Mouse (Mus musculus) liver, embryonic 16.5 days (tissue): Measurements from ENCODE around the gene 1700023F06Rik. TPM values are rescaled to one million over a fixed set of nuclear protein-coding genes. Genes with fewer than 3 reads are reported as not detected.

Experiments used
- ATAC-seq: fragments of 200-750 bp; cut with Nextera tagmentation; 2 replicates; pipeline ENCODE4 v1.8.0; 2017; ENCODE audit warnings: low read depth, mild to moderate bottlenecking, moderate number of reproducible peaks, moderate library complexity
- H3K27ac ChIP-seq: fragments of 300-500 bp; sonication (generic); 2 replicates; pipeline ENCODE4 v1.5.1; 2014; ENCODE audit warnings: mild to moderate bottlenecking, low read length
- H3K27me3 ChIP-seq: fragments of 300-500 bp; sonication (generic); 2 replicates; pipeline ENCODE4 v1.6.1; 2014; ENCODE audit warnings: low read depth, low read length, mixed read lengths; ENCODE audit not compliant: control insufficient read depth, insufficient read depth
- H3K36me3 ChIP-seq: fragments of 300-500 bp; sonication (generic); 2 replicates; pipeline ENCODE4 v1.6.1; 2014; ENCODE audit warnings: mild to moderate bottlenecking; ENCODE audit not compliant: control insufficient read depth, insufficient read depth
- H3K4me1 ChIP-seq: fragments of 300-500 bp; sonication (generic); 2 replicates; pipeline ENCODE4 v1.6.1; 2014; ENCODE audit warnings: low read depth, low read length, mixed read lengths; ENCODE audit not compliant: control insufficient read depth
- H3K4me2 ChIP-seq: fragments of 300-500 bp; sonication (generic); 2 replicates; pipeline ENCODE4 v1.6.1; 2014; ENCODE audit warnings: low read depth, low read length, mixed read lengths
- H3K4me3 ChIP-seq: fragments of 300-500 bp; sonication (generic); 2 replicates; pipeline ENCODE4 v1.5.1; 2014; ENCODE audit warnings: low read depth, mild to moderate bottlenecking, low read length
- H3K9ac ChIP-seq: fragments of 300-500 bp; sonication (generic); 2 replicates; pipeline ENCODE4 v1.6.1; 2014; ENCODE audit warnings: low read depth, low read length
- H3K9me3 ChIP-seq: fragments of 300-500 bp; sonication (generic); replicated peaks from 2 replicates; pipeline ENCODE4 v1.6.1; 2016; ENCODE audit warnings: low read length; ENCODE audit not compliant: control insufficient read depth
- WGBS: fragments of 180-500 bp; shearing (Covaris S2); extraction: QIAGEN DNeasy Blood & Tissue Kit; methylation state at CpG from one replicate; pipeline ENCODE4 v1.1.7; 2014; ENCODE audit not compliant: insufficient replicate concordance; 5-methylcytosine and 5-hydroxymethylcytosine counted together
- polyA plus RNA-seq: library from polyadenylated mRNA; unstranded; fragments of >200 nt; fragmentation: Nextera tagmentation; extraction: Ambion mirVana; gene quantifications from 2 replicates; pipeline ENCODE4 v1.2.1, GENCODE M21; 2015

1700023F06Rik gene
- polyA plus RNA-seq, 1 experiment from 2014 or later = not detected

DNA sequence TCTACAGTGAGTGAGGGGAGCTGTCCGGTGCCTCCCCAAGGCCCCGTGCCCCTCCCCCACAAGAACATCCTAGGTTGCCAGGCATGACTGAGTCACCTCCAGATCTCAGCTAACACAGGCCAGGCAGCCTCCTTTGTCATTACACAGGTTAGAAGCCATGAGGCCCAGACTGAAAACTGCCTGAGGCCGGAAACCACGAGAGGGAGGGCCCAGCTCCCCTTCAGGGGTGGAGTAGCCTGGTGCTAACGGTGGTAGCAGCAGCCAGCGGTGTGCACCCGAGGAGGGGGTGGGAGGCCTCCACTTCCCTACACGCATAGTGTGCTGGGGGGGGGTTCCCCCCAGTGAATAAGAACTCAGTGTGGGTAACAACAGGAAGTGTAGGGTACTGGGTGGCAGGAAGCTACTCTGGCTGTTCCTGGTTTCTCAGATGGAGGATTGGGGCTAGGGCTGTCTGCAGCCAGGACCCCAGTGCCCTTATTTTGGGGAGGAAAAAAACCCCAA lies 33.4 kb downstream of the 1700023F06Rik start:
- H3K27ac ChIP-seq = peak overlapping the region; percentile 59
- 15% methylated on average over 8 of the region's 8 CpGs for WGBS

DNA sequence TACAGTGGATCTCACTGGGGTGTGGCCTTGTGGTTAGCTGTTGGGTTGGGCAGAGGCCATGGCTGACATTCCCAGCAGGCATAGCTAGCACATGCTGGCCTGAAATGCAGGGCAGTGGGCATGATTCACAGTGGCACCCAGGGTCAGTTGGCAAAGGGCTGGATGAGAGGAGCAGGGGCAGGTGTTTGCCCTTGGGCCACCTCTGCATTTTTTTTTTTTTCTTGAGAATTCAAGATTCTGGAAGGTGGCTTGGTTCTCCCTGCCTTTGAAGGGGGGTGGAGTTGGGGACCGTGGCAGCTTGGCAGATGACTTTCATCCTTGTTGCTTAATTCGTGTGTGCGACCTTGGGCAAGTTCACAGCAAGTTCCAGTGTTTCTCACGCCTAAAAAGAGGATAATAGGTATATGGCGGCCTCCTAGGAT lies 33.9 kb downstream of the 1700023F06Rik start:
- ATAC-seq = no peak
- Histone ChIP-seq H3K4me1 (peaks cover 7% of the 10 kb centered on the region), H3K9ac (no peak overlapping the region), H3K4me3 (peak overlapping the region; percentile 6), H3K27ac (peak overlapping the region; percentile 59), H3K9me3 (no peaks in the 10 kb centered on the region), H3K36me3 (no peaks in the 10 kb centered on the region), H3K4me2 (peak overlapping the region; percentile 22), H3K27me3 (peaks cover 26% of the 10 kb centered on the region)
- 21% methylated on average over 5 of the region's 5 CpGs for WGBS

More for the DNA sequence above, 33.4 kb downstream of the 1700023F06Rik start:
- Histone ChIP-seq H3K4me1 (peaks cover 7% of the 10 kb centered on the region), H3K9ac (no peak overlapping the region), H3K9me3 (no peaks in the 10 kb centered on the region), H3K36me3 (no peaks in the 10 kb centered on the region), H3K4me2 (peak overlapping the region; percentile 22; the same call in 1 of the 2 replicates), H3K4me3 (peak overlapping the region; percentile 6; the same call in 1 of the 2 replicates), H3K27me3 (peaks cover 21% of the 10 kb centered on the region)
- peak; percentile 61 for ATAC-seq

DNA sequence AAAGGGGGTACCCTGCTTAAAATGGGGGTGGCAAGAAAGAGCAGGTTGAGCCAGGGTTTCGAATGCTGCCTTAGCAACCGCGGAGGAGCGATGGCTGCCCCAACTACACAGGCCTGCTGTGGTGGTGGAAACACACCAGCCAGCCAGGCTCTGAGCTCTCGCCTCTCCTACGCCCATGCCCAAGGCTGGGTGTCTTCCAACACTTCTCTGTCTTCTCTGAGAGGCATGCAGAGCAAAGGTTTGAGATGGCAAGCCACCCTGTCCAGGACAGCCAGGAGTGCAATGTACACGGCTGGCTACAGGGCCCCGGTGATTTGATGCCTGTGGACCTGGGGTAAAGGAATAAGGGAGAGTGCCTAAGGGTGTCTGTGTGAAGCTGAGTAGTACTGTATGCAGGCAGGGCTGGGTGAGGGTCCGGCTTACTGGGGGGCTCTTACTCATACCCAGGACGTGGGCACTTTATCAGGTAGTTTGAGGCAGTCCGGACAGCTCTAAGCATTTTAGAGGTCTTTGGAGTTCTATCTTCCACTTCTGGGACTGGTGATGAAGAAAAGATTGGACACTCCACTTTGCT lies 34.5 kb downstream of the 1700023F06Rik start:
- Histone ChIP-seq H3K27me3 (peaks cover 27% of the 10 kb centered on the region), H3K9ac (no peak overlapping the region; the same call in 1 of the 2 replicates), H3K27ac (peak overlapping the region; percentile 59), H3K4me3 (peak overlapping the region; percentile 7; the same call in 1 of the 2 replicates), H3K36me3 (no peaks in the 10 kb centered on the region), H3K9me3 (no peaks in the 10 kb centered on the region), H3K4me1 (peaks cover 7% of the 10 kb centered on the region), H3K4me2 (peak overlapping the region; percentile 22; the same call in 1 of the 2 replicates)
- no peak for ATAC-seq
- 57% methylated on average over 11 of the region's 11 CpGs for WGBS

DNA sequence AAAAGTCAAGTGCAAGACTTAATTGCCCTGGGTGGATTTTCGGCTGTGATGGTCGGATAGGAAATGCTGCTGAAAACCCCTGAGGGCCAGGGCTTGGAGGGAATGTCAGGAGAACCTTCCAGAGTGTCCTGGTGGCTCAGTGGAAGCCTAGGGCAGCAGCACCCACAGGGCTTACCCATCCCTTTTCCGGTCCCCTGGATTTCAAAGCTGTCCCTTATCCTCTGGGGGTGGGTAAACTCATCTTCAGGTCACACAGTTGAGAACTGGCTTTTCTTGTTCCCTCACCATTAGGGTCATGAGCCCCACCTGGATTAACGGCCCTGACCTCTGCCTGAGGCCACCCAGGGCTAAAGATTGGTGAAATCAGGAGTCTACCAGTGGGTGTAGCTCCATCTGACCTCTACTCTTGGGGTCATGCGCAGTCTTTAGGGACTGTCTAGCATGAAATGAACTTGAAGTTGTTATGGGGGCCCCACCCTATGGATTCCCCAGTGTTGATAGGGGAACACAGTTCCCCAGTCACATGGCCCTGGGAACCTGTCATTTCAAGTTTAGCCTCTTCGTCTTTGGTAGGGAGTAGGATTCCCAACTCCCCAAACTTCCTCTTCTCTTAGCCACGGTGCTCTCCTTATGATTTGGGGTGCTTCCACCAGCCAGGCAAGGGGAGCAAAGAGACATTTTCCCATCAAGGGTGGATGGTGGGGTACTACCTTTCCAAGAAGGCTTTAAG lies 35.2 kb downstream of the 1700023F06Rik start:
- Histone ChIP-seq H3K27ac (no peak overlapping the region), H3K4me1 (peaks cover 7% of the 10 kb centered on the region), H3K36me3 (no peaks in the 10 kb centered on the region), H3K9me3 (no peaks in the 10 kb centered on the region), H3K4me3 (peak overlapping the region; percentile 57), H3K27me3 (peaks cover 27% of the 10 kb centered on the region), H3K4me2 (peak overlapping the region; percentile 15; the same call in 1 of the 2 replicates), H3K9ac (no peak overlapping the region)
- 53% methylated on average over 7 of the region's 7 CpGs for WGBS
- no peak for ATAC-seq

DNA sequence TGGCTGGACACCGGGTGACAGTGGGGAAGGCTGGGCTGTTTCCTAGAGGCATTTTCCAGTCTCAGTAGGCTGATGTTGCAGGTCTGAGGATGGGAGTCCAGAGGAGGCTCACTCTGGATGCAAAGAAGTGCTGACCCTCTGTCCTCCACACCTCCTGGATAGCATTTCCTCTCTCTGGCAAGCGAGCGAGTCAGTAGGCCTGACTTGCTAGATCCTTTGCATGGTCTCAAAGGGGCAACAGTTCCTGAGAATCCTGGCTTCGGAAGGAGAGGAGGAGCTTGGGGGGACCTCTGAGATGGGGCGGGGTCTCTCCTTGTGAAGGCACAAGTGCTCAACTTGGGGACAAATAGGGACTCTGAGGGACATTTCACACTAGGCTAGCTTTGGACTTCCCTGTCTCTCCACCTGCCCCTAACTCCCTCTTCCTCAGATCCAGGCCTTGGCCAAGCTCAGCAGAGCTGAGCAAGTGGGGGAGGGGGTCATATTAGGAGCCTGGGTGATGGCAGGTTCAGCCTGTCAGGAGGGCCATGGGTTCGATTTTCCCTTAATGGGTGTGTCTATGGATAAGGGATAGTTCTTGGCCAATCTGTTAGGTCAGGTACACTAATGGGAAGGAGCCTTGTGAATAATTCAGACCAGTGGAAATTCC lies 35.8 kb downstream of the 1700023F06Rik start:
- no peak for ATAC-seq
- Histone ChIP-seq H3K27me3 (peaks cover 27% of the 10 kb centered on the region), H3K4me2 (peak overlapping the region; percentile 15), H3K9me3 (no peaks in the 10 kb centered on the region), H3K27ac (0 out of 2 replicates have a peak overlapping the region, but pooled peaks have one; percentile 38), H3K4me3 (peak overlapping the region; percentile 57), H3K9ac (no peak overlapping the region), H3K4me1 (peaks cover 7% of the 10 kb centered on the region), H3K36me3 (no peaks in the 10 kb centered on the region)
- whole genome bisulfite sequencing = 39% methylated on average over 6 of the region's 6 CpGs

DNA sequence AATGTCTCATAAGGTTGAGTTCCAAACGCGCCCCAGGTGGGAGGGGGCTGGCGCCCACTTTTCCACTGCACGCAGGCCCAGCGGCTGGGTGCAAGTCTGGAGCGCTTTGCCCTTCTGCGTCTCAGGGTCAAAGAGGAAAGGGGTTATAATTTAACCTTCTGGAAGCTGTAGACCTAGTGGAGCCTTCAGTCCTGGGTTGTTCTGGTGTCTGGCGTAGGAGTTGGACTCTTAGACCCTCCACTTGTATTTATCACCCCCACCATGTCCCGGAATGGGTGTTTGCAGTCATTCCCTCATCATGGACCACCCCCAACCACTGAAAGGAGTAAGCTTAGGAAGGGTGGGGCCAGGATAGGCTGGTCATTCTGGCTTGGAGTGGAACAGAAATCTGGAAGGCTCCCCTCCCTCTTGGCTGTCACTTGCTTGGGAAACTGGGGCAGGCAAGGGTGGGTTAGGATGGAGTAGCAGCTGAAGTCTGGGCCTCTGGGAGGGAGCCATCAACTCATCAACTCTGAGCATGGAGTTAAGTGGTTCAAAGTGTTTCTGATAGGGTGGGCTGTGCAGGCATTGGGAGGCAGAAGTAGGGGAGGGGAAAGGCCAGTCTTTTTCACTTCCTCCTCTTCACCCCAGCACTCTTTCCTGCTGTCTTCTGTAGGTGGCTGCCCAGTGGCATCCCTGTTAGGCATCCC lies 36.5 kb downstream of the 1700023F06Rik start:
- WGBS = 10% methylated on average over 9 of the region's 9 CpGs
- Histone ChIP-seq H3K4me2 (peak overlapping the region; percentile 0), H3K9me3 (no peaks in the 10 kb centered on the region), H3K36me3 (no peaks in the 10 kb centered on the region), H3K4me3 (peak overlapping the region; percentile 57), H3K27ac (peak overlapping the region; percentile 38; the same call in 1 of the 2 replicates), H3K4me1 (peaks cover 7% of the 10 kb centered on the region), H3K27me3 (peaks cover 27% of the 10 kb centered on the region), H3K9ac (peak overlapping the region; percentile 27; the same call in 1 of the 2 replicates)
- no peak for ATAC-seq

DNA sequence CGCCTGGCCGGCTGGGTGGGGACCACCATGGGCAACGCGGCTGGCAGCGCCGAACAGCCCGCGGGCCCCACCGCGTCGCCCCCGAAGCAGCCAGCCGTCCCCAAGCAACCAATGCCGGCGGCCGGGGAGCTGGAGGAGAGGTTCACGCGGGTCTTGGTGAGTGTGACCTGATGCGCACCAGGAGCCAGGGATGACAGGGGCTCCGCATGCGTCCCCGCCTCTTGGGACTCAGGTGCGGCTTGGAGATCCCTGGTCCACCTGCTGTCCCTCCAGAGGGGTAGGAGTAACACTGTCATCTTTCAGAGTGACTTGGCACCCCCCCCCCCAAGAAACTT lies 37.1 kb downstream of the 1700023F06Rik start:
- no peak for ATAC-seq
- peak overlapping the region; percentile 68 for H3K4me2 ChIP-seq
- peak overlapping the region; percentile 57 for H3K4me3 ChIP-seq
- 1% methylated on average over 23 of the region's 23 CpGs for WGBS
- no peak overlapping the region; the same call in 1 of the 2 replicates for H3K27ac ChIP-seq
- H3K36me3 ChIP-seq = no peaks in the 10 kb centered on the region
- H3K4me1 ChIP-seq = peaks cover 7% of the 10 kb centered on the region
- no peaks in the 10 kb centered on the region for H3K9me3 ChIP-seq
- peak overlapping the region; percentile 56 for H3K9ac ChIP-seq
- H3K27me3 ChIP-seq = peaks cover 27% of the 10 kb centered on the region

DNA sequence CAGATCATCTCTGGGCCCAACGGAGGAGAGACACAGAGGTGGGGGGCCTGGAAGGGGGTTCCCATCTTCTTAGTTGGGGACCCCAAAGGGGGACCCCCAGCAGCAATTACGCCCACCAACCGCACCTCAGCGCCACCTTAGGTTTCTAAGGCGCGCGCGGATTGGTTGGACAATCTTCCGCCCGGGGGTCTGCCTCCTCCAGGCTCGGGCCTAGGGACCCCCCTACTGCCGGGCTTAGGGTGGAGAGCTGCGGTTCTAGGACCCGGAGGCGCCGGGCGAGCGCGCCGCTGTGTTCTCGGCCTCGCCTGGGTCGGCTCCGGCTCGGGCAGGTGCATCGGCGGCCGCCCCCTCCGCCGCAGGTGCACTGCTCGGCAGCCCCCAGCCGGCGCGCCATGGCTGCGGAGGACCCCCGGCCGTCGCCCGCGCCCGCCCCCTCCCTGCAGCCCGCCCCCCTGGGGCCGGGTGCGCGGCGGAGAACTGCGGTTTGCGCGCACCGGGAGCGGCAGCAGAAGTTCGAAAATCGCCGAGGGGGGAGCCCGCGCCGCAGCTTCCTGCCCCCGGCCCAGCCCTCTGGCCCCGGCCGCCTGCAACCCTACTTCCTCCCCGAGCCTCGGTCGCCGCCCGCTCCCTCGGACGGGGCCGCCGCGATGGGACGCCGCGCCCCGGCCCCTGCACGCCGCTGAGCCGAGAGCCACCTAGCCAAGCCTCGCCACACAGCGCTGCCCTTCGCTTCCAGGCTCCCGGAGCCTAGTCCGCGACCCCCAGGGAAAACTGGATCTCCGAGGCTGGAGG lies 37.7 kb downstream of the 1700023F06Rik start, which contains the start of gene Fmnl1:
Gene Fmnl1, plus strand, starts transcription at position 614 of the 792 bp plus-strand sequence.
- no peak for ATAC-seq
- Histone ChIP-seq H3K4me1 (peaks cover 7% of the 10 kb centered on the region), H3K4me2 (peak within 1 kb of the TSS; percentile 68), H3K4me3 (peak within 1 kb of the TSS; percentile 57), H3K27me3 (peaks cover 27% of the 10 kb centered on the region), H3K9me3 (no peaks in the 10 kb centered on the region), H3K36me3 (no peaks in the 10 kb centered on the region), H3K27ac (peak within 1 kb of the TSS; percentile 38; the same call in 1 of the 2 replicates), H3K9ac (peak within 1 kb of the TSS; percentile 56)
- under 1% methylated on average over 79 of the region's 84 CpGs for WGBS
